8 mouse cellular contexts compared by ENCODE assay signal in genomic region chrX:35889800-35890106, GRCm38 (mm10). TPM values are rescaled to one million over a fixed set of nuclear protein-coding genes. Genes with fewer than 3 reads are reported as not detected.
DNase-seq lines count a peak whose midpoint lies in the region; ATAC-seq lines count a peak whose summit lies in the region.

No protein-coding gene starts in this region.

- H3K9ac ChIP-seq in kidney, embryonic 14.5 days (ENCODE audit: low read depth, low read length): peak overlapping the region; percentile 73; the same call in 1 of the 2 replicates
- peak overlapping the region; percentile 72 for H3K9ac ChIP-seq in midbrain, embryonic 16.5 days (ENCODE audit: low read depth, low read length)

- H3K36me3 ChIP-seq in kidney, embryonic 14.5 days (ENCODE audit: control insufficient read depth, insufficient read depth, low read length): no peaks in the 10 kb centered on the region
- no peaks in the 10 kb centered on the region for H3K36me3 ChIP-seq in midbrain, embryonic 16.5 days (ENCODE audit: control insufficient read depth, insufficient read depth, low read length)

- H3K4me3 ChIP-seq in kidney, embryonic 14.5 days (ENCODE audit: low read length): peak overlapping the region; percentile 55
- H3K4me3 ChIP-seq in midbrain, embryonic 16.5 days (ENCODE audit: low read depth, low read length): peak overlapping the region; percentile 58

- H3K4me2 ChIP-seq in kidney, embryonic 14.5 days (replicated peaks; ENCODE audit: low read depth, low read length): peak overlapping the region; percentile 51
- peak overlapping the region; percentile 53 for H3K4me2 ChIP-seq in midbrain, embryonic 16.5 days (ENCODE audit: low read length)

- no peak for DNase-seq in kidney, postnatal 14 days
- DNase-seq in embryo, embryonic 11 days: peak; percentile 21
- peak; percentile 48 for DNase-seq in induced T-regulatory cell, adult 2 months (ENCODE audit: low read depth)
- no peak for DNase-seq in ovary, postnatal 10 days (ENCODE audit: low spot score)

- no peaks in the 10 kb centered on the region for H3K4me1 ChIP-seq in kidney, embryonic 14.5 days (ENCODE audit: control insufficient read depth, insufficient read depth, low read length)
- peaks cover 3% of the 10 kb centered on the region for H3K4me1 ChIP-seq in midbrain, embryonic 16.5 days (ENCODE audit: control insufficient read depth, insufficient read depth, low read length)

- no peak overlapping the region for H3K27ac ChIP-seq in kidney, embryonic 14.5 days (ENCODE audit: low read depth, low read length)
- H3K27ac ChIP-seq in midbrain, embryonic 16.5 days (ENCODE audit: low read length): peak overlapping the region; percentile 82

- H3K27me3 ChIP-seq in kidney, embryonic 14.5 days (ENCODE audit: control insufficient read depth, insufficient read depth, low read length): no peaks in the 10 kb centered on the region
- no peaks in the 10 kb centered on the region for H3K27me3 ChIP-seq in midbrain, embryonic 16.5 days (ENCODE audit: control insufficient read depth, insufficient read depth, low read depth, low read length)

- peak; percentile 32; the same call in 1 of the 2 replicates for ATAC-seq in kidney, embryonic 14.5 days (ENCODE audit: low FRiP score, low TSS enrichment)
- peak; percentile 8 for ATAC-seq in CD4-positive, CD25-positive, alpha-beta regulatory T cell, adult 4 months
- peak; percentile 71; the same call in 1 of the 2 replicates for ATAC-seq in midbrain, embryonic 16.5 days
- ATAC-seq in granulocyte monocyte progenitor cell, adult 5-6 weeks (replicated peaks; ENCODE audit: poor library complexity, severe bottlenecking): no peak

- H3K9me3 ChIP-seq in kidney, embryonic 14.5 days (ENCODE audit: control insufficient read depth, low read length): no peaks in the 10 kb centered on the region
- no peaks in the 10 kb centered on the region for H3K9me3 ChIP-seq in midbrain, embryonic 16.5 days (replicated peaks; ENCODE audit: control insufficient read depth, low read length, poor library complexity, severe bottlenecking)

- 19% methylated on average over 8 of the region's 8 CpGs for WGBS in kidney, embryonic 14.5 days
- 12% methylated on average over 8 of the region's 8 CpGs for WGBS in midbrain, embryonic 16.5 days

RNA-seq across cellular contexts. Expression of gene Dock11, which starts 1.1 kb away (rescaled TPM):
- polyA plus RNA-seq in kidney, embryonic 14.5 days (2014; fragmentation: Nextera tagmentation; extraction: Ambion mirVana): 14.2 and 22.8 TPM in 2 replicates
- polyA plus RNA-seq in CD4-positive, CD25-positive, alpha-beta regulatory T cell, adult 4 months (2017; shearing (Covaris generic)): 10 to 100 TPM; 36.6 to 47.9 TPM
- 12.7 and 16.4 TPM in 2 replicates for polyA plus RNA-seq in midbrain, embryonic 16.5 days (2015; fragmentation: Nextera tagmentation; extraction: Ambion mirVana)
- 60.7 and 81.5 TPM in 2 replicates for total RNA-seq in granulocyte monocyte progenitor cell, adult 5-6 weeks (2014; fragmentation: Nextera tagmentation)
- 98.3 and 111 TPM in 2 replicates for total RNA-seq in granulocyte monocyte progenitor cell, adult 5-6 weeks (2017)

Comparison
In these comparisons a context has a peak if more than half of its experiments do, and no peak if none do; other contexts are left out.
1. DNase-seq: peak in embryo, embryonic 11 days (single experiment) and induced T-regulatory cell, adult 2 months (single experiment); none in kidney, postnatal 14 days (single experiment) and ovary, postnatal 10 days (single experiment).